Mouse (Mus musculus) kidney, postnatal 14 days (tissue): Measurements from ENCODE around the gene Pex1.
A peak's percentile ranks its signal among the peaks of the same experiment; 100 is the strongest.
"Not testable (repeated sequence)": the region's sequence is repeated elsewhere in the genome, so short reads cannot be mapped to it uniquely, and the experiment has no call there.

Source experiments
- DNase-seq: peaks from one replicate; pipeline ENCODE4 v3.0.0; 2022; ENCODE audit warnings: mixed read lengths

Pex1 gene

DNA sequence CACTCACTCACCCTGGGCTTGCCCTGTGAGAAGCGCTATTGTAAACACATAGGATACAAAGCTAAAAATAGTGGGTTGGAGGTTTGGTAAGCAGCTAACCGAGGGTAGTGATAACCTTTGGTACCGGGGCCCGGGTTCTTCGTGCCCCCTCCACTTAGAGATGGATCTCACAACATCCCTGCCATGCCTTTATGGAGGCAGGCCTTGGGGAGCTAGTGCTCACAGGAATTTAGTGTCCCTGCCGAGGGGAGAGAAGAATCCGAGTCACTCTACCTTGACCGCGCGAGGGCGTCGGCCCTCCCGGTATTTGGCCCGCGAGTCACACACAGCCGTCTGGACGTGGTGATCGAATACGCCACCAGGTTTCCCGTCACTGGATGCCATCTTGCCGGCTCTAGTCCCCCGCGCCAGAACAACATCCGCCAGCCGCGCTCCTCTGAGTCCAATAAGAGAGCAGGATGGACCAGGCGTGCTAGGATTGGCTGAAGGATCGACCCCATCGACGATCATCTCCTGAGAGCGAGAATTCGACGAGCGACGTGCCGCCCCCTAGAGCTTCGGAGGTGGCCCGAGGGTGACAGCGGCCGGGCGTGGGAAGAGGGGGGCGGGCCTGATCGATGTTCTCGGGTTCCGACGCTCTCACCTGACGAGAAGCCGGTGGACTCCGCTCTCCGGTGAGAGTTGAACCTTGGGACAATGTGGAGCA is at the start of gene Pex1:
TSS of gene Pex1 (plus strand) at position 374 of the 706 bp plus-strand sequence.
- DNase-seq, result peak; percentile 97

- DNase-seq, result peak; percentile 70
Observed at GRCm38 (mm10) chr5:3546226-3546625, 49.6 kb upstream of the Pex1 start.

- no peak for DNase-seq
Observed at GRCm38 (mm10) chr5:3551481-3551880, 44.4 kb upstream of the Pex1 start.

GRCm38 (mm10) chr5:3554198-3554597 is 41.7 kb upstream of the Pex1 start:
- no peak for DNase-seq

- DNase-seq, result no peak
Observed at GRCm38 (mm10) chr5:3571266-3571665, 24.6 kb upstream of the Pex1 start, which contains the start of gene 1700109H08Rik. Gene 1700109H08Rik, plus strand, starts transcription at chr5:3571566.

- DNase-seq, result no peak
Observed at GRCm38 (mm10) chr5:3574825-3575224, 21.0 kb upstream of the Pex1 start.

DNA sequence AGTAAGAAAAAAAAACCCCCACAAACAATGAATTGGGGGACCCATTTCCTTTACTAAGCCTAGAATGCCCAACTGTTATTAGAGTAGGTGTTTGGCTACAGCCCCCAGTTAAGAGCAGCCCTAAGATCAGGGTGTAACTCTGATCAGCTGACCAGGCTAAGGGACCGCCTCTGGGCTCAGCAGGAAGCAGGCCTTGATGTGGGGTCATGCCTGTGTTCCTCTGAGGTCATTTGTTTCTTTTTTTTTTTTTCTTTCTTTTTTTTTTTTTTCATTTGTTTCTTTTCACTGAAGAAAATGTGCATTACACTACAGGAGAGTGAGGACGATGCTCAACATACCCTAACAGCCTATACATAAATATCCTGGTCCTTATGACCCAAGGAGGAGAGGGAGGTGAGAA is 17.9 kb upstream of the Pex1 start:
- no peak for DNase-seq

DNA sequence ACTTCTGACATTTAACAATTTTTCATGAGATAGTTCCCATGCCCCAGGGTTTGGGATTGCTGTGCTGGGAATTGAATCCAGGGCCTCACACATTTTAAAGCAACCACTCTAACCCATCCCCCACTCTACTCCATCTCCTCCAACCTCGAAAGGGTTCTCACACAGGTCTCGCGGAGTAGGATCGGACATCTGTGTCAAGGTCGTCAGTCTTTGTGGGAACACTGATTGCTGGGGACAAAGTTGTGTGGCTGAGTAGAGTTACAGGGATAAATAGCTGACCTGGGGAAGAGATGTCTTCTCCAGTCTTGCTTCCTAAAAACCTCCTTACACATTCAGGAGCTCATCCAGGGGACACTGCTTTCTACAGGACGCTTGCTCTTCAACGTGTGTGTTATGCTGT is 16.8 kb upstream of the Pex1 start:
- no peak for DNase-seq

GRCm38 (mm10) chr5:3596399-3596766 is 517 bp downstream of the Pex1 start, which contains the start of gene Rbm48:
Gene Rbm48, minus strand, starts transcription at chr5:3596585.
- peak; percentile 88 for DNase-seq

DNA sequence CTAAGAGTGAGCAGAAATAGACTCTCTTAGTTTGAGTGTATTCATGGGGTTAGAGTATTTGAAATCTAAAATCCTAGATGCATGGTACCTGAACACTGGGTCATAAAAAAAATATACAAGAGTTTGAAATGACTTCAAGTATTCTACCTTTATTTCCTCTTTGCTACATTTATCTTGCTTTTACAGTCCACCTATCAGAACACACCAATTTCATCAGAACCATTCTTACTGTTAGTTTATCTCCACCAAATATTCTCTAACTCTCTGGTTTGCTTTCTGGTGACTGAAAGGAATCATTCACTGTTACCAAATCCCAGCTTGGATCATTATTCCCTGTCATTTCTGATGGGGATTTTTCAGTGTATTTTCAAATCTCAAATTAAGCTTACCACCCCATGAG is 1.3 kb downstream of the Pex1 start:
- no peak for DNase-seq

DNA sequence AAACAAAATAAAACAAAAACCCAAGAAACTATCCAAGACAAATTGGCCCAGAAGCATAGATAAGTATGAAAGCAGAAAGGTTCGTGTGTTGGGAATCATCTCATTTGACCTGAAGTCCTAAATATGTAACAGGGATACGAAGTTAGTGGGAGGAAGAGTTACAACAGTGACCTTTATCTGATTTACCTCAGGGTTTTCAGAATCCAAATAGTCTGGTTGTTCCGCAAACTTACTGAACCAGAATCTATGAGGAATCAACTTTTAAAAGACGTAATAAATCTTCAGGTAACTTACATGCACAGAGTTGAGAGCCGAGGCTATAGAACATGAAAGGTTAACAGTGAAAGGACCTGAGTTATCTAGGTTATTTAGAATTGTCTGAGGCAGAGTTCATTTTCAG is 2.9 kb downstream of the Pex1 start:
- DNase-seq, result no peak

- DNase-seq, result no peak
Observed at GRCm38 (mm10) chr5:3600298-3600697, 4.4 kb downstream of the Pex1 start.

DNA sequence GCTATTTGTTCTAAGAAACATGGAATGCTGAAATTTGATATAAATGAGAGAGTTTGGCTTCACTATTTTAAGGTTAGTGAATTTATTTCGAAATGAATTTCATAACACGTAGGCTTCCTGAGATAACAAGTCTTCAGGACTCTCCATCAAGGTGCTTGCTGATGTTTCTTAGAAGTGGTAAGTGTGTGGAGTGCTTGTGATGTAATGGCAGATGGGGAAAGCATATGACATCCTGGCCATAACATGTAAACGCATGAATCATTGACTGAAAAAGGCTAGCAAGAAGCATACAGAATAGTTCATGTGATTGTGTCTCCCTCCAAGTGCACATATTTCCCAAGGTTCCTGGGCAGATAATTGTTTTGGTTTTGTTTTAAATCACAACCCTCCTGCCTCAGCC is 4.9 kb downstream of the Pex1 start:
- DNase-seq, result no peak

DNA sequence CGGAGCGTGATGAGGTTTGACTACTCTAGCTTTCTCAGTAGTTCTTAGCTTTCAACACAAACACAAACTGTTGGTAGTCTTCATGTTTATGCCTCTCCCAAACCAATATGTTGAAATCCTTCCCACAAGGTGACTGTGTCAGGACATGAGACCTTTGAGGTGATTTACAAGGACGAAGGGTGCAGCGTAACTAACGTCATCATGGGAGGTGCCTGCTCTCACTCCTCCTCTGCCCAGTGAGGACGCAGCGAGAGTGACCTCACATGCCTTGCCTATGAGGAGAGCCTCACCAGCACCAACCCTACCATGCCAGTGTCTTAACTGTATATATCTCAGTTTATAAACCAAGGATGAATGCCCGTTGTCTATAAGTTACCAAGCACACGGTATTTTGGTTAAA is 11.2 kb downstream of the Pex1 start:
- DNase-seq, result no peak

GRCm38 (mm10) chr5:3609241-3609640 is 13.4 kb downstream of the Pex1 start:
- no peak for DNase-seq

GRCm38 (mm10) chr5:3611835-3612234 is 16.0 kb downstream of the Pex1 start:
- not testable (repeated sequence) for DNase-seq

GRCm38 (mm10) chr5:3620486-3620885 is 24.6 kb downstream of the Pex1 start:
- no peak for DNase-seq

DNA sequence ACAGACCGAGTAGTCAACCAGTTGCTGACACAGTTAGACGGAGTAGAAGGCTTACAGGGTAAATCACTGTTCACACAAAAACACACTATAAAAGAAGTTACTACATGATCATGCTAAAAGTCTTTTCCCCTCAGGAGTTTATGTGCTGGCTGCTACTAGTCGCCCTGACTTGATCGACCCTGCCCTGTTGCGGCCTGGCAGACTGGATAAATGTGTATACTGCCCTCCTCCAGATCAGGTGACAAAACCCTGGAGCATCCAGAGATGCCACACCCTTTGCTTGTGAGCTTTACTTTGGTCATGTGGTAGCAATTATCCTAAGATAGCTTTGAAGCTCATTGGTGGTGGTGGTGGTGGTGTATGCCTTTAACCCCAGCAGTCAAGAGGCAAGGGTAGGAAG is 34.2 kb downstream of the Pex1 start:
- no peak for DNase-seq

DNA sequence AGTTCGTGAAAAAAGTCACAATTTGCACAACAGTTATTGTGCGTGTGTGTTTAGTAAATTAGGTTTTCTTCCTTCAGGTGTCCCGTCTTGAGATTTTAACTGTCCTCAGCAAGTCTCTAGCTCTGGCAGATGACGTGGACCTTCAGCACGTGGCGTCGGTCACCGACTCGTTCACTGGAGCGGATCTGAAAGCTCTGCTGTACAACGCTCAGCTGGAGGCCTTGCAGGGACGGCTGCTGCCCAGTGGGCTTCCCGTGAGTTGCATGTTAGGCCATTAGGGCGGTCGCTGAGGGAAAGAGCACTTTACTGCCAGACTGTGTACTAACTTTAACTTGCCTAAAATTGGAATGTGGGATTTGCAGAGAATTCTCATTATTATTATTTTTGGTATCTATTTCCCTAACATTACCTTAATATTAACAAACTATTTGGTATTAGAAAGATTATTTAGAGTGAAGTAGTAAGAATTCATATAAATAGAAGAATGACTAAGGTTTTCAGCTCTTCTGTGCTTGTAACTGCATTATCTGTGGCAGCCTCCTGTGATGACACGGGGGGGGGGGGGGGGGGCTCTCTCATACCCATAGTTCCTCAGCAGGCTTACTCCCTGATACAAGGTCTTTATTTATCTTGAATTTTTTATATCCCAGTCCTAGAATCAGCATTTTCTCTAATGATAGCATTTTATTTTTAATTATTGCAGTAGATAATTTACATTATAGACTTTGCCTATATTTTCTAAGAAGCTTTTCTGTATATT is 35.8 kb downstream of the Pex1 start:
- DNase-seq, result peak; percentile 26

DNA sequence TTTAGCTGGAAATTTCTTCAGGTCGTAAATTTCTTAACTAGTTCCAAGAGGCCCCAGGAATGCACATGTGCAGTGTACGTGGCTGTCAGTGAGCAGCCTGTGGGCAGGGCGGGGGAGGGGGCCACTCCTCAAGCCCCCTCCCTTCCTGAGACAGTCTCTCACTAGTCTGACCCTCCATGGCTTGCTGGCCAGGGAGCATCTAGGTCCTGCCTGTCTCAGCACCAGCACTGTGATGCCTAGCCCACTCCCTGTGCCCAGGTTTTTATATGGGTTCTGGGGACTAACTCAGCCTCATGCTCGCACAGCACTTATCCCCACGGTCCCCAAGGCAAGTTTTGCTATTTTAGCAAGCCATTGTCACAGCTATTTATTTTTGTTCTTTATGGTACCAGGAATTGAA is 36.4 kb downstream of the Pex1 start:
- no peak for DNase-seq

DNA sequence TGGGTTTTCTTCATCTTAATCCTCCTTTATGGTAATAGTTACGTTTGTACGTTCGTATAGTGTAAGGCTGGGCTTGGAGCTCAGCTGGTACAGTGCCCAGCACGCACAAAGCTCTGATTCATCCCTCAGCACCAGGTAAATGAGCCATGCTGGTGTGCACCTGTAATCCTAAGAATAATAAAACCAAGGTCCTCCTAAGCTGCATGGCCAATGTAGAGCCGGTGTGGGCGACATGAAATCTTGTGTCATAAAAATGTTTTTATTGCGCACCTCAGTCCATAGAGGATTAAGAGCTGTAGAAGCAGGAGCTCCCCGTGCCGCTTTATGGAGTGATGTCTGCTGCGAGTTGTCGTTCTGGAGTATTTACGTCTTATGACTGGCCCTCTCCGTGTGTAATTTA is 37.4 kb downstream of the Pex1 start:
- DNase-seq, result no peak

- no peak for DNase-seq
Observed at GRCm38 (mm10) chr5:3633951-3634350, 38.1 kb downstream of the Pex1 start.

DNA sequence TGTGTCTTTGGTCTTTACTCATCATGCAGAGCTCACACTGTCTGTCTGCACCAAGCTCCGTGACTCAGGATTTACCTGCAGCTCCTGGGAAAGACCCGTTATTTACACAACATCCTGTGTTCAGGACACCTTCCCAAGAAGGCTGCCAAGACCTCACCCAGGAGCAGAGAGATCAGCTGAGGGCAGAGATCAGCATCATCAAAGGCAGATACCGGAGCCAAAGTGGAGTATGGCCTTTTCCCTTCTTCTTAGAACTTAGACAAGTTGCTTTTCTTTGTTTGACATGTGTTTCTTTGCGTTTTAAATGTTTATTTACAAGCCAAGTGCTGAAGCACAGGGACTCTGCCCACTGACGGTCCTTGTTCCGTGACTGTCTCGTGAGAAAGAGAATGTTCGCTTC is 39.4 kb downstream of the Pex1 start:
- no peak for DNase-seq

DNA sequence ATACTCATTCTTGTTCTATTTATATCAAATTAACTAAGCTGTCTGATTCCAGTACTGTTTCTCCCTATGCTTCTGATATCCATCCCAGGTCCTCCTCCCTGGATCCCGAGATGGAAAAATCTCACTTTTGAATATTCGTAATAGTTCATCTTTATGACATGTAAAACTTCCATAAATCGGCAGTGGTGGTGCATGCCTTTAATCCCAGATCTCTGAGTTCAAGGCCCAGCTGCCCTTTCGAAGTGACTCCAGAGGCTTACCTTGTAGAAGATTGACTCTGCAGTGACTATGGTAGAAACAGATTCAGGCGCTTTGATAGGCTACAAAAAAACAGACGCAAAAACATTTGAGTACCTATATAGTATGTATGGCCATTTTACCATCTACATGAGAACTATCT is 48.8 kb downstream of the Pex1 start:
- no peak for DNase-seq

- DNase-seq, result no peak
Observed at GRCm38 (mm10) chr5:3645326-3645725, 49.5 kb downstream of the Pex1 start.
